Mouse (Mus musculus) heart, adult 18-20 months (tissue): Measurements from ENCODE around the gene Tmem254a. TPM values are rescaled to one million over a fixed set of nuclear protein-coding genes. Genes with fewer than 3 reads are reported as not detected.
"Not testable (repeated sequence)": the region's sequence is repeated elsewhere in the genome, so short reads cannot be mapped to it uniquely, and the experiment has no call there.

Experiments used
- DNase-seq, 2 experiments: peaks; one replicate each; pipeline ENCODE4 v3.0.0; 2021 to 2022; ENCODE audit warnings: mixed read lengths in 1 of 2
- long read RNA-seq, 2 experiments: library from polyadenylated mRNA; stranded (forward); transcript quantifications; one replicate each; pipeline ENCODE4 v2.0.0; 2021
- total RNA-seq, 2 experiments: library from RNA; stranded (reverse); gene quantifications; 2 replicates each; pipeline ENCODE4 v1.2.3; 2021

The Tmem254a gene
- under 1 TPM; 0.15 to 0.27 TPM for total RNA-seq
- long read RNA-seq, experiment 1, partial matches to known transcripts = 0 of 3 reads
- long read RNA-seq, experiment 1, other reads (novel, unspliced or antisense) = 0 of 3 reads
- long read RNA-seq, experiment 2 = 0 reads

DNA sequence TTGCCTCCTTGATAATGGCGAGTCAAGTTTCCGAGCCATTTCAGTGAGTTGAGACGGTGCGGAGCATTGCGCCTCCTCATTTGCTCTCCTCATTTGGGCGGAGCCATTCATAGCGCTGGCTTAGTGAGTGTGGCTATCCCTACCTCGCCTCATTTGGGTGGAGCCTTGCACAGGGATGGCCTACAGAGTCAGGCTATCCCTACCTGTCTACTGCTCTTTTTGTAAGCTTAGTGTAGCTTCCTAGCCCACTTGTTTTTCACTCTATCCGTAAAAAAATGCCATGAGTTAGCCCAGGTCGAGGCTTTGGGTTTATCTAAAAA lies at the start of gene Tmem254a:
Gene Tmem254a, minus strand, starts transcription at position 111 of the 320 bp plus-strand sequence.
- DNase-seq = not testable (repeated sequence)

DNA sequence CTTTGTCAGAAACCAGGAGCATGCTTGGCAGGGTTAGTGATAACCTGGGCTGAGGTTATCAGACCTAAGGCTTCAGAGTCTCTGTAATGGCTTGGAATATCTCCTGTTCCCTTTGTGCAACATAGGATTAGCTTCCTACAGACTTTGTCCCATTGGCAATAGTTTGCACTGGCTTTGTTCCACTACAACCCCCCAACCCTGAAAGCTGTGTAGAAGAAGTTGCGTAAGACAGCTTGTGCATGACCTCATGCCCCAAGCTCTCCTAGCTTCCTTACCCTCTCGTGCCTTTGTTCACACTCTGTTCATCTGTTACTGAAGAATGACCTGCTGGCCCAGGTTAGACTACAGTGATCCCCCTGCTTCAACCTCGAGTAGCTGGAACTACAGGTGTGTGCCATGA lies 30.4 kb upstream of the Tmem254a start:
- not testable (repeated sequence) for DNase-seq

DNA sequence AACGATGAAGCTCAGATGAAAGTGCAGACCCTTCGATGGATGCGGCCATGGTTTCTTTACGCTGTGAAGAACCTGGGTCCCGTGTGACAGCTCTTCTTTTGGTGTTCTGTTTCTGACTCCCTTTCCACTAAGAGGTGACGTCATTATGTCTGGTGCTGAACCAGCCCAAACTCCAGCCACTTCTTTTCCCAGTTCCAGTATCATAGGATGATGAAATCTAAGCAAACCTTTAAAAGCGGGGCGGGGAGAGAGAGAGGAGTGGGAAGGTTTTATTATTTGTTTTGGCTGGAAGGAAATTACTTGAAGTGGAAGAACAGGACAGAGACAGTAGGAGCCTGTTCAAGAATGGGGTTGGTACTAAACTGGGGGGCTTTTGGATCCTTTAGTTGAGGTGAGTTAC lies 10.5 kb upstream of the Tmem254a start, which contains the start of gene Cphx1:
Gene Cphx1, plus strand, starts transcription at position 301 of the 400 bp plus-strand sequence.
- DNase-seq = not testable (repeated sequence)

DNA sequence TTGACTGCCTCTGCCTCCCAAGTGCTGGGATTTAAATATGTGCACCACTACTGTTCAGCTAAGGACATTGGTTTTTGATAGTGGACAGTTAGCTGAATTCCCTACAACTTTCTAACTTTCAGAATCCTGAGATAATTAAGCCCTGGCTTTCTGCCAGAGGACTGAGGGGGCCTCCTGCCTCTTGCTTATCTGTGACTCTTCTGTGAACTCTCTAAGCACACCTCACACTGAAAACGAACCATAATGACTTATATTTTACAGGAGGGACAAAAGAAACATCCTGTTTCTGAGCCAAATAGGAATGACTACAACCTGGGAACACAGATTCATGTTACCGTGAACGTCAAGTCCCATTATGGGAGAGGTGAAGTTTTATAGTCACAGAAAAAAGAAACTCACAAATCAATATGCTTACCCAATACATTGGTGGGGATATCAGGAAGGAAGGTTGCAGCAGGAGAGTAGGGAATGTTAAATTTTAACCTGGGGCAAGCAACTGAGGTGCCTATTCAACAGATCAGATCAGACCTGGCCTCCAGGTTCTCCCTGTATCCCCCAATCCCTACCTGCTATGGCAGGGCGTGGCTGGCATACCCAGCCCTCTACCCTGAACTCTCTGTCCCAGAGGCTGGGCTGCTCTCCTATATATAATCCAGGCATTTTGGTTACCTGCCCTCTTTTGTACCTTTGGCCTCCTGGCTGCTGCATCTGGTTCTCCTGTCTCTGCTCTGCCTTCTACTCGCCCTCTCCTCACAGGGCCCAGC lies 9.6 kb upstream of the Tmem254a start:
- DNase-seq = not testable (repeated sequence)

DNA sequence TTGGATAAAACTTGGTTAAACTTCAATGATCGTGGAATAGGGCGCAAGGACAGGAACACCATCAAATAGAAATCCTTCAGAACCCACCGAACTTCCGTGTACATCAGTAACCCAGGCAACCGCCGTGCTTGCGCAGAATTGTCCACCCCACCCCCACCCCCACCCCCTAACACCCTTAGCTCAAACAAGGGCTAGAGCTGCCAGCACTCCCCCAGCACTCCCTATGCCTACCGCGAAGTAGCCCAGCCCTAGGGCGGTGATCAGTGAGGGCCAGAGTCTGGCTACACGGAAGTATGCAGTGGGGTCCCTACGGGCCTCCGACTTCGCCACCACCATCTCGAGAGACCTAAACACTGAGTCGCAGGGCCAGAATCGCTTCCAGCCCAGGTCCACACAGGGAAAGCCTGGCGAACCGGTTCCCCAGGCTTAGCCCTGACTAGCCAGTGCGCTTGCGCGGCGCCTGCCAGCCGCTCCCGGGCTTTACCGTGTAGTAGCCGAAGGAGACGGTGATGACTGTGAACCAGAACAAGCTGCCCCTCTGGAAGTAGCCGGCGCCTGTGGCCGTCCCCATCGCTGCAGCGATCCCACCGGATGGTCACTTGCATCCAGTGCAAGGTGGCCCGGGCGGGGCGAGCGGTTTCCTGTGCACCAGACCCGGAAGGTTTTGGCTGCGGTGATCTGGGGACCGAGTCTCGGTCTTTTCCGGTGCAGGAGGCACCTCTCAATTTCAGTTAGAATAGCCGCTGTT lies 484 bp downstream of the Tmem254a start:
- not testable (repeated sequence) for DNase-seq

DNA sequence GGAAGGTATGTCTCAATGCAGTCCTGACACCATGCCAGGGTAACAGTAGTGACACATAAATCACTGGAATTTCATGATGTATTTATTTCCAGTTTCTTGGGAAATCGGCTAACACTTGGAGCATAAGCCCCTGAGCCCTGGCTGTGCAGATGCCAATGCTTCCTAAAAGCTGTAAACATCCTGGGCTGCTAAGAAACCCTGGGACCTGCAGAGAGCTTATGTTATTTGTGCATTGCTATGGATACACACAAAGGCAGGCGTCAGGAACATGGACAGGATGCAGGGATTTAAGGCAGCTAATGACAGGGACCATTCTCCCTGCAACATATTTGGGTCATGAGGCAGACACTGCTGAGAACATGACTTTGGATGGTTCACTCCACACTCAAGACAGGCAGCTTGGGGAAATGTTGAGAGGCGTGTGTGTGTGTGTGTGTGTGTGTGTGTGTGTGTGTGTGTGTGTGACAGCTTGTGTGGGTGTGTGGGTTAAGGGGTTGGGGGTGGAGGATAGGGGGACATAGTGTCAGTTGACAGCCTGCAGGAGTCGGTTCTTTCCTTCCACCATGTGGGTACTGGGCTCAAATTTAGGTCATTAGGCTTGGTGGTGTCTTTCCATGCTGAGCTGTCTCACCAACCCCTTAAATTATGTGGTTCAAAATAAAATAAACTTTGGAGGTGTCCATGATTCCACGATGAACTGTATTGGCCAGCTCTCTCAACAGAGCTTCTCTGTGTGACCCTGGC lies 8.9 kb downstream of the Tmem254a start:
- not testable (repeated sequence) for DNase-seq

DNA sequence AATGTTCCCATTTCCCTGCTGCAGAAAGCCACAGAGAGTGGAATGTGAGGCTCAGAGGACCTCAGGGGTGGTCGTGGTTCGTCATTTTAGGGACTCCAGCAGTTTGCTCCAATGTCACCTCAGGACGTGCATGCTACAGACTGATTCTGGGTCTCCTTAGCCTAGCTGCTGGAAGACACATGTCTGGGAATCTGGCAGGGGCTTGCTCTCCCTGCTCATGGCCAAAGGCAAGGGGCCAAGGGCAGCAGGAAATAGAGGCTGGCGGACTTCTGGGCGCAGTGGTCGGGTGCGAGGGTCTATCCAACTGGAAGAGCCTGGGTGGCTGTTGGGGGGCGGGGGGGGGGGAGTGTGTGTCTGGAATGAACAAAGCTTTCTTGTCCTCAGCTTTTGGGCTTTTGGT lies 18.5 kb downstream of the Tmem254a start:
- DNase-seq = not testable (repeated sequence)

DNA sequence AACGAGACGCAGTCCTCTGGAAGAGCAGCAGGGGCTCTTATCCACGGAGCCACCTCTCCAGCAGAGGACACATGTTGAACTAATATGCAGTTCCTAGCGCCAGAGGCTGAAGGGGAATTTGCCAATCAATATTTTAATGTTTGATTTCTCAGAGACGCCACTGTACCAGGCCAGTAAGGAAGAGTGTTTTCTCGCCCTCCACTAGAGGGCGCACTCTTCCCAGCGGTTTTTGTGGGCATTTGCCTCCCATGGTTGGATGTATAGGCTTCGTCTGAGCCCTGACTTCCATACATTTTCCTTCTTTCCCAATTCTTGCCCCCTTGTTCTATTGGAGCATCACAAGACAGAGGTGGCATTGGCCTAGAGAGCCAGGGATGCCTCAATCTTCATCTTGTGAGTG lies 20.2 kb downstream of the Tmem254a start:
- not testable (repeated sequence) for DNase-seq

DNA sequence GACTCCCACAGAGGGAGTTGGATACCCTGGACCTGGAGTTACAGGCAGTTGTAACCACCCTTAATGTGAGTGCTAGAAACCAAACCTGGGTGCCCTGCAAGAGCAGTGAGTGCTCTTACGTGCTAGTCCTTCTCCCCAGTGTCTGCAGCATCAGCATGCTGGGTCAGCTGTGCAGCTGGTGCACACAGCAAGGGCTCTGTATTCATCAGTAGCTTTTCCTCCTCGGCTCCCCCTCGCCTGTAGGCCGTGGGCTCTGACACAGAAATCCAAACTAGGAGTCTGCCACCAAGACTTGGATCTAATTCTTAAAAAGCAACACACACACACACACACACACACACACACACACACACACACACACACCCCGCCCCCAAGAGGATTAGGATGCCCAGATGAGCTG lies 22.2 kb downstream of the Tmem254a start:
- not testable (repeated sequence) for DNase-seq

DNA sequence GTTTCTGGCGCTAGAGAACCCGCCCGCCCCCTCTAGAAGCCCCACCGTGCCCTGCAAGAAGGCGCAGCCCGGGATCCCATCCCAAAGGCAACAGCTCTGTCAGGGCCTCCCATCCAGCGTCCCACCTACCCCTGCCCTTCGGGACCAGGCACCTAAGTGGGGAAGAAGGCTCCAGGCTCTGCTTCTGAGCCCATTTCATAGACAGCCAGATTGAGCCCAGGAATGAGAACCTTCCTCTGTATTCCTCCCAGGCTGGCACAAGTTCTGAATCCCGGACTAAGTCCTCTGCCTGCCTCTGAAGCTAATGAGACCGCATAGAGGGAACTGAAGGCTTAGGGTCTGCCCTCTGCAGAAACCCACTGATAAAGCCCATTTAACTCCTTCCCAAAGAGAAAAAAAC lies 24.5 kb downstream of the Tmem254a start, which contains the start of gene Plac9a:
Gene Plac9a, minus strand, starts transcription at position 101 of the 400 bp plus-strand sequence.
- DNase-seq = not testable (repeated sequence)

DNA sequence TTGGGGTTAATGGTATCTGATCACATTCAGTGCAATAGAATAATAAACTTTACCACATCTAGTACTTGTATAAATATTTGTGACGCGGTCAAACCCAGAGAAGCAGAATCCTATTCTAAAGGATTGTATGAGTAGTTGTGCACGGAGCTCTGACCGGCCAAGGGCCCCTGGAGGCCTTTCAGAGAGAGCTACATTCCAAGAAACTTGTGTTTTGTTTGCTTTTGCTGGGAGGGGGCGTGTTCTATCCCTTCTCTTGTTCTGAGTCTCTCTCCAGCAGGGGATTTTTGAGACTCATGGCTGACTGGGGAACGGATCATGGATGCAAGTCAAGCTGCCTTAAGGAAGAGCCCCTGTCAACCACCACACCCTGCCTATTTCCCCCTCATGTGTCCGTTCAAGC lies 31.8 kb downstream of the Tmem254a start:
- DNase-seq = not testable (repeated sequence)

DNA sequence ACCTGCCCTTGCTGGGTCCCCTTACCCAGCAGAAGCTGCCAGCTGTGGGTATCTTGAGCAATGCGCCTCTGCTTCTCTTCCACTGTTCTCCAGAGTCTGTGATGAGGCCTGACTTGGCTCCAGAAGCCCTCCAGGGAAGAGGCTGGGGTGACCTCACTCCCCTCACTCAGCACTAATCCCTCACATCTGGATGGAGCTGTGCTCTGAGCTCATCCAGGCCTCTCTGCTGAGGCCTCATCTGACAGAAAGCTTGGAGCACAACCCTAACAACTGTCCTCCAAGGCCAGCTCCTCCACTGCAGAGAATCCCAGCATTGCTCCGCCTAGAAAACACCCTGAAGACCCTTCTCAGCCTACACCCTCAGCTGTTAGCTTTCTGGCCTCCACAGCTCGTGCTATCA lies 32.9 kb downstream of the Tmem254a start:
- not testable (repeated sequence) for DNase-seq

DNA sequence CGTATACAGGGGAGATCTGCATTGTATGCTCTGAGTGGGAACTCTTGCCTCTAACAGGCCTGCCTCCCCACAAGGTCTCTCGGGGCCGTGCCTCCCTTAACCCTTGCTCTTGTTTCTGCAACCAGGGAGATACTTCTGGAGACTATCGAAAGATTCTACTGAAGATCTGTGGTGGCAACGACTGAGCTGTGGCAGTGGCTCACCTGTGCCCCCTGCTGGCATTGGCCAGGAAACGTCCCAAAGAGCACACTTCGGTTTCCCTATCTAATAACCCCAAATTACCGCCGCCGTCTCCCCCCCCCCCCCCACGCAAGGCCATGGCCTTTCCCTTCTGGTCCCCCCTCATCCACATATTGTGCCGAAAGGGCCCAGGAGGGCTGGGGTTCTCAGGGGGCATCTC lies 41.6 kb downstream of the Tmem254a start:
- DNase-seq = not testable (repeated sequence)

DNA sequence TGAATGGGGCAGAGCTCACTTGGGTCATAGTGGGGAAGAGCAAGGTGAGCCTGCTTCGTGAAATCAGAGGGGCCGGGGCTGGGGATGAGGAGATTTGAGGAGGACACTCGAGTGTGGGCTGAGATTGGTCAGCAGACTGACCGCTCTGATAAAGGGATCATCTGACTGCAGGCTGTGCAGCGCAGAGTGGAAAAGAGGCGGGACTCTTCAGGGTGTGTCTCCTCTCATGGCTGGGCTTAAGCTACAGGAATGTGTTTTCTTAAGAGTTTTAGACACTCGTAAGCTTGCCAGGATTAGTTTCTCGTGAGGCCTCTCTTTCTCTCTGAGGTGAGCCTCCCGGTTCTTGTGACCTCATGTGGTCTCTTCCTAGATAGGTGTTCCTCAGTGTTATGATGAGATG lies 45.7 kb downstream of the Tmem254a start:
- DNase-seq = not testable (repeated sequence)

DNA sequence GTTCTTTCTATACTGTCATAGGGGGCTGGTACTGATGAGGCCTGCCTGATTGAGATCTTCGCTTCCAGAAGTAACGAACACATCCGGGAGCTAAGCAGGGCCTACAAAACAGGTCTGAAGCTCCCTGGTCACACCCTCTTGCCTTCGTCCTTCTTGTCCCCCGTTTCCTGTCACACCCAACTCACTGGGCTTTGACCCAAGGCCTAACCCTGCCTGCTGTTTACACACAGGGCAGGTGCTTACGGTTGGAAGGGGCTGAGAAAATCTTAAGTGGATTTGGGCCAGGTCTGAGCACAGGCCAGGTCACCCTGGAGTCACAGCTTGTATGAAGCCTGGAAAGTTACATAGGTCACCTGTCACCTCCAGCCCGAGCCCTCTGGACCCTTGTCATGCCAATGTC lies 50.8 kb downstream of the Tmem254a start:
- DNase-seq = not testable (repeated sequence)

Other genes with a start within 250 kb of the Tmem254a start
- gene Ppif, start 233.5 kb downstream of the Tmem254a start, total RNA-seq = 100 to 1,000 TPM; 287 to 306 TPM
- 10 to 100 TPM; 33.9 to 34.9 TPM for gene Zcchc24, start 158.6 kb downstream of the Tmem254a start, total RNA-seq
- 10 to 100 TPM; 76.1 to 82.5 TPM for gene Anxa11, start 85.5 kb downstream of the Tmem254a start, total RNA-seq
- gene Plac9a, start 24.6 kb downstream of the Tmem254a start, total RNA-seq = 1 to 10 TPM; 2.1 to 2.9 TPM
- not detected for gene Cphx1, start 10.6 kb upstream of the Tmem254a start, total RNA-seq
- not detected for gene Duxbl1, start 50.9 kb upstream of the Tmem254a start, total RNA-seq
- 10 to 100 TPM; 14.1 to 17.5 TPM for gene Gm9780, start 115.0 kb upstream of the Tmem254a start, total RNA-seq
- 1 to 10 TPM; 1.6 to 4.7 TPM for gene Tmem254c, start 139.7 kb upstream of the Tmem254a start, total RNA-seq
- not detected for gene Cphx2, start 153.8 kb upstream of the Tmem254a start, total RNA-seq
- gene Cphx3, start 154.6 kb upstream of the Tmem254a start, total RNA-seq = not detected
- not detected for gene Duxbl2, start 190.7 kb upstream of the Tmem254a start, total RNA-seq